Mouse (Mus musculus): ENCODE data around the gene Taf8.

DNA sequence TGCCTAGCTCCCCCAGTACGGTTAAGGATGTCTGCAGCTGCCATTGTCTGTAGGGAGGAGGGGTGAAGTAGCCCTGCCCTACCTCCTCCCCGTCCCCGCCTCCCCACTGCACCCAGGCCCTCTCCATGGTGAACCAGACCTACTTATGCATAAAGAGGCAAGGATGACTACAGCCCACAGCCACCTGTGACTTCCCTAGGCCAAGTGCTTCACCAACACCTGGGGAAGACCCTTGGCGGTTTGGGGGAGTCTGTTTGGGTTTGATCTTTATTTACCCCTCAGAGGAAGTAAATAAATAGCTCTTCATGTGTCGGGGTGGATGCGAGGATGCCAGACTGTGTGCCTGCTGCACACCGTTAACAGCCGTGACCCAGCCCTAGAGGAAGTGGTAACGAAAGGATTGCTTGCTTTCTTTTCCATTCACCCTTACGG is 29.3 kb upstream of the Taf8 start:
- TF ChIP-seq CTCF (IDR thresholded peaks at IDR 0.05; ENCODE audit: insufficient read depth, low read length) (no peak), POLR2A (IDR thresholded peaks at IDR 0.05; ENCODE audit: borderline replicate concordance, extremely low read depth, low read depth, low read length) (no peak)
